Mouse (Mus musculus): ENCODE data around the gene Slc23a4. TPM values are rescaled to one million over a fixed set of nuclear protein-coding genes. Genes with fewer than 3 reads are reported as not detected.

Slc23a4 gene
- total and polyA plus RNA-seq, 2 experiments from 2014 or later = 0.68 to 2.6 TPM

DNA sequence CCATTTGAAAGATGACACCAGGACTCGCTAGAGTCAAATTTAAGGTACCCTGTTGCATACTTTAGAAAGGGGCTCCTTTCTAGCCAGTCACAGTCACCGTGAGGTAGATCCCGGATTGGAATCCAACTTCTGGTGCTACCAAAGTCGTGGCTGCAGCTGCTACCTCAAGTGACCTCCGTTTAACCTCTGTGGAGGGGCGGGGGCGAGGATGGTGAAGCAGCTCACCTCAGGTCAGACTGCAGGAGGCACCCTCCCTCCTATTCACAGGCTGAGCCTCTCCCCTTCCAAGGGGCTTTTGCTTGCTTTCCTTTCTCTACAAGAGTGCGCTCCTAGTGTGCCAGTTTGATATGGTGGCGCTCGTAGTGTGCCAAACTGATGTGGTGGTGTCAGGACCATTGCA is 68.2 kb downstream of the Slc23a4 start, which contains the start of gene Stra8:
TSS of gene Stra8 (plus strand) at position 208 of the 400 bp plus-strand sequence.
- Histone ChIP-seq H3K4me1 (ENCODE audit: insufficient read depth, low read length) (no peaks in the 10 kb centered on the region), H3K36me3 (ENCODE audit: insufficient read depth, low read length) (no peaks in the 10 kb centered on the region), H3K27me3 (ENCODE audit: insufficient read depth, low read length) (no peaks in the 10 kb centered on the region), H3K9ac (replicated peaks; ENCODE audit: low read length) (no peak within 1 kb of the TSS), H3K4me2 (ENCODE audit: low read depth, low read length) (no peak within 1 kb of the TSS), H3K27ac (no peak within 1 kb of the TSS), H3K9me3 (ENCODE audit: low read length) (no peaks in the 10 kb centered on the region), H3K4me3 (ENCODE audit: low read length) (no peak within 1 kb of the TSS)
- DNase-seq (ENCODE audit: low spot score) (no peak), ATAC-seq (no peak)
- 44% methylated on average over 10 of the region's 10 CpGs for WGBS
- no peak for TF ChIP-seq CTCF (IDR thresholded peaks at IDR 0.05; ENCODE audit: low read depth)

GRCm38 (mm10) chr6:34919146-34919545 is 69.1 kb downstream of the Slc23a4 start:
- Histone ChIP-seq H3K4me2 (ENCODE audit: low read depth, low read length) (no peak overlapping the region), H3K4me1 (ENCODE audit: insufficient read depth, low read length) (no peaks in the 10 kb centered on the region), H3K27ac (no peak overlapping the region), H3K27me3 (ENCODE audit: insufficient read depth, low read length) (no peaks in the 10 kb centered on the region), H3K9ac (replicated peaks; ENCODE audit: low read length) (no peak overlapping the region), H3K4me3 (ENCODE audit: low read length) (no peak overlapping the region), H3K9me3 (ENCODE audit: low read length) (no peaks in the 10 kb centered on the region), H3K36me3 (ENCODE audit: insufficient read depth, low read length) (no peaks in the 10 kb centered on the region)
- no peak for TF ChIP-seq CTCF (IDR thresholded peaks at IDR 0.05; ENCODE audit: low read depth)
- 85% methylated on average over 7 of the region's 7 CpGs for WGBS
- DNase-seq (ENCODE audit: low spot score) = no peak
- ATAC-seq = no peak

GRCm38 (mm10) chr6:34914462-34914861 is 73.7 kb downstream of the Slc23a4 start:
- WGBS = 89% methylated on average over 3 of the region's 3 CpGs
- no peak for ATAC-seq
- TF ChIP-seq CTCF (IDR thresholded peaks at IDR 0.05; ENCODE audit: low read depth) = no peak
- Histone ChIP-seq H3K4me3 (ENCODE audit: low read length) (no peak overlapping the region), H3K9me3 (ENCODE audit: low read length) (no peaks in the 10 kb centered on the region), H3K27me3 (ENCODE audit: insufficient read depth, low read length) (no peaks in the 10 kb centered on the region), H3K4me1 (ENCODE audit: insufficient read depth, low read length) (peaks cover 7% of the 10 kb centered on the region; the same call in 1 of the 2 replicates), H3K27ac (no peak overlapping the region), H3K36me3 (ENCODE audit: insufficient read depth, low read length) (no peaks in the 10 kb centered on the region), H3K9ac (replicated peaks; ENCODE audit: low read length) (no peak overlapping the region), H3K4me2 (ENCODE audit: low read depth, low read length) (no peak overlapping the region)
- no peak for DNase-seq (ENCODE audit: low spot score)

- TF ChIP-seq CTCF (IDR thresholded peaks at IDR 0.05; ENCODE audit: low read depth) = no peak
- Histone ChIP-seq H3K4me1 (ENCODE audit: insufficient read depth, low read length) (peaks cover 11% of the 10 kb centered on the region; the same call in 1 of the 2 replicates), H3K36me3 (ENCODE audit: insufficient read depth, low read length) (no peaks in the 10 kb centered on the region), H3K9me3 (ENCODE audit: low read length) (no peaks in the 10 kb centered on the region), H3K27me3 (ENCODE audit: insufficient read depth, low read length) (no peaks in the 10 kb centered on the region), H3K4me2 (ENCODE audit: low read depth, low read length) (no peak overlapping the region), H3K4me3 (ENCODE audit: low read length) (no peak overlapping the region), H3K27ac (no peak overlapping the region), H3K9ac (replicated peaks; ENCODE audit: low read length) (no peak overlapping the region)
- WGBS = 88% methylated on average over 13 of the region's 13 CpGs
- no peak for DNase-seq (ENCODE audit: low spot score)
- ATAC-seq = no peak
Observed at GRCm38 (mm10) chr6:34913341-34914040, 74.7 kb downstream of the Slc23a4 start.

- DNase-seq (ENCODE audit: low spot score) (peak; percentile 95), ATAC-seq (peak; percentile 95)
- peaks cover 11% of the 10 kb centered on the region; the same call in 1 of the 2 replicates for H3K36me3 ChIP-seq (ENCODE audit: insufficient read depth, low read length)
- no peaks in the 10 kb centered on the region for H3K27me3 ChIP-seq (ENCODE audit: insufficient read depth, low read length)
- H3K27ac ChIP-seq = peak within 1 kb of the TSS; percentile 90
- peak within 1 kb of the TSS; percentile 81 for H3K4me2 ChIP-seq (ENCODE audit: low read depth, low read length)
- peak; percentile 31; the same call in 1 of the 2 replicates for TF ChIP-seq CTCF (IDR thresholded peaks at IDR 0.05; ENCODE audit: low read depth)
- H3K9me3 ChIP-seq (ENCODE audit: low read length) = no peaks in the 10 kb centered on the region
- H3K4me3 ChIP-seq (ENCODE audit: low read length) = peak within 1 kb of the TSS; percentile 78
- H3K9ac ChIP-seq (replicated peaks; ENCODE audit: low read length) = peak within 1 kb of the TSS; percentile 76
- WGBS = under 1% methylated on average over 61 of the region's 64 CpGs
- H3K4me1 ChIP-seq (ENCODE audit: insufficient read depth, low read length) = peaks cover 11% of the 10 kb centered on the region; the same call in 1 of the 2 replicates
Observed at GRCm38 (mm10) chr6:34910371-34911219, 77.6 kb downstream of the Slc23a4 start, which contains the start of gene Wdr91. Gene Wdr91, minus strand, starts transcription at chr6:34910876.

GRCm38 (mm10) chr6:34909631-34910345 is 78.4 kb downstream of the Slc23a4 start:
- WGBS = 42% methylated on average over 8 of the region's 8 CpGs
- ATAC-seq = no peak
- no peaks in the 10 kb centered on the region for H3K9me3 ChIP-seq (ENCODE audit: low read length)
- TF ChIP-seq CTCF (IDR thresholded peaks at IDR 0.05; ENCODE audit: low read depth) = no peak
- peaks cover 18% of the 10 kb centered on the region; the same call in 1 of the 2 replicates for H3K36me3 ChIP-seq (ENCODE audit: insufficient read depth, low read length)
- no peaks in the 10 kb centered on the region for H3K27me3 ChIP-seq (ENCODE audit: insufficient read depth, low read length)
- peaks cover 11% of the 10 kb centered on the region; the same call in 1 of the 2 replicates for H3K4me1 ChIP-seq (ENCODE audit: insufficient read depth, low read length)
- DNase-seq (ENCODE audit: low spot score) = no peak
- H3K27ac ChIP-seq = peak overlapping the region; percentile 90
- H3K4me3 ChIP-seq (ENCODE audit: low read length) = peak overlapping the region; percentile 78
- H3K4me2 ChIP-seq (ENCODE audit: low read depth, low read length) = peak overlapping the region; percentile 81
- peak overlapping the region; percentile 76 for H3K9ac ChIP-seq (replicated peaks; ENCODE audit: low read length)
